Mouse (Mus musculus): ENCODE measurements around the gene Slc22a3.

DNA sequence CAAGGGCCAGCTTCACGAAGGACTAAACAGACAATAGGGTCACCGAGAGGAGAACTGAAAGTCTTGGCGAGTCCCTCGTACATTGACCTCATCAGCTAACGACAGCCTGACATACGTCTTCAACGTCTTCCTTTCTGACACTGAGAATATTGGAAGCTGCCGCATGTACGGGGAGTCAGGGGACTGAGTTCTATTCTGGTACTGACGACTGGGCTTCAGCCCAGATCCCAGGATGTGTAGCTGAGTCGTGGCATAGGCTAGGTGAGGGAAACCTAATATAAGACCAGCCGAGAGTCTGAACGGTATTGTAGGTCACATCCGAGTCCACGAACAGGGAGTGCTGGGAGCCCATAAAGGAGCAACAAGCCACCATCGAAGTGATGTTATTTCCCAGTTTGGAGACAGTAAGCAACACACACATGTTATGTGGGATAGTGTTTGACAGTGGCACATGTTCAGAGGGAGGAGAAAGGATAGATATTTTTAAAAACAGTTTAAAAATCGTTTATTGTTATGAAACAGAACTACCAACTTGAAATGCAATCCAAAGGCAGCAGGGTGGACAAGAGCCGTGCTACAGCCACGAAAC is 87.9 kb downstream of the Slc22a3 start:
- no peak for TF ChIP-seq CTCF (IDR thresholded peaks at IDR 0.05; ENCODE audit: low read depth)
- no peak for TF ChIP-seq EP300 (IDR thresholded peaks at IDR 0.05; ENCODE audit: low read depth)
